Mouse (Mus musculus) olfactory bulb, adult 2 months (tissue): ENCODE data around the gene Gm26657. TPM values are rescaled to one million over a fixed set of nuclear protein-coding genes. Genes with fewer than 3 reads are reported as not detected.

ENCODE experiments used
- H3K27ac ChIP-seq: fragments of 200-500 bp; 2 replicates; pipeline ENCODE4 v1.5.1; 2012; ENCODE audit warnings: low read depth, low read length; ENCODE audit not compliant: insufficient read depth
- H3K4me1 ChIP-seq: fragments of 200-500 bp; 2 replicates; pipeline ENCODE4 v1.6.1; 2012; ENCODE audit warnings: low read length; ENCODE audit not compliant: control insufficient read depth, insufficient read depth
- H3K4me3 ChIP-seq: fragments of 200-500 bp; 2 replicates; pipeline ENCODE4 v1.5.1; 2012; ENCODE audit warnings: mild to moderate bottlenecking, low read depth, low read length, moderate library complexity; ENCODE audit not compliant: insufficient read depth
- CTCF ChIP-seq: fragments of 200-500 bp; IDR thresholded peaks from 2 replicates; pipeline ENCODE4 v1.5.1; 2012; ENCODE audit warnings: low read depth, mild to moderate bottlenecking, low read length, moderate library complexity; ENCODE audit not compliant: insufficient read depth
- POLR2A ChIP-seq: fragments of 200-500 bp; IDR thresholded peaks from 2 replicates; pipeline ENCODE4 v1.6.1; 2012; ENCODE audit warnings: mild to moderate bottlenecking, low read depth, low read length, moderate library complexity; ENCODE audit not compliant: insufficient read depth
- WGBS: fragments of 180-500 bp; shearing (Covaris S2); methylation state at CpG from one replicate; pipeline ENCODE4 v1.1.7; 2018; 5-methylcytosine and 5-hydroxymethylcytosine counted together
- polyA plus RNA-seq: library from polyadenylated mRNA; stranded (reverse); fragments of >200 nt; gene quantifications from 2 replicates; pipeline ENCODE4 v1.2.4, GENCODE M21; 2012; ENCODE audit warnings: low replicate concordance; ENCODE audit not compliant: missing spikeins, insufficient read depth, insufficient read length

Gene Gm26657
- polyA plus RNA-seq, result not detected in 2 replicates

- Histone ChIP-seq H3K4me1 (peaks cover 3% of the 10 kb centered on the region; the same call in 1 of the 2 replicates), H3K4me3 (no peak within 1 kb of the TSS), H3K27ac (no peak within 1 kb of the TSS)
- WGBS, result 87% methylated on average over 18 of the region's 18 CpGs
- no peak for TF ChIP-seq POLR2A
- no peak for TF ChIP-seq CTCF
Observed at GRCm38 (mm10) chr4:56740020-56740485, at the start of gene Gm26657. TSS of gene Gm26657 (plus strand) at chr4:56740070.

- H3K4me3 ChIP-seq, result no peak overlapping the region
- no peaks in the 10 kb centered on the region for H3K4me1 ChIP-seq
- 90% methylated on average over 7 of the region's 7 CpGs for WGBS
- TF ChIP-seq POLR2A (no peak), CTCF (no peak)
- H3K27ac ChIP-seq, result no peak overlapping the region
Observed at GRCm38 (mm10) chr4:56696401-56696800, 43.5 kb upstream of the Gm26657 start.

- Histone ChIP-seq H3K27ac (no peak overlapping the region), H3K4me1 (no peaks in the 10 kb centered on the region; the same call in 1 of the 2 replicates), H3K4me3 (no peak overlapping the region)
- 77% methylated on average over 5 of the region's 5 CpGs for whole genome bisulfite sequencing
- TF ChIP-seq POLR2A, result no peak
- TF ChIP-seq CTCF, result no peak
Observed at GRCm38 (mm10) chr4:56698671-56699070, 41.2 kb upstream of the Gm26657 start.

- TF ChIP-seq POLR2A (no peak), CTCF (no peak)
- Histone ChIP-seq H3K4me1 (no peaks in the 10 kb centered on the region; the same call in 1 of the 2 replicates), H3K27ac (no peak overlapping the region), H3K4me3 (no peak overlapping the region)
- WGBS, result 29% methylated on average over 10 of the region's 10 CpGs
Observed at GRCm38 (mm10) chr4:56702234-56702633, 37.6 kb upstream of the Gm26657 start.

- Histone ChIP-seq H3K4me3 (no peak overlapping the region), H3K4me1 (peaks cover 3% of the 10 kb centered on the region; the same call in 1 of the 2 replicates), H3K27ac (no peak overlapping the region)
- WGBS, result 48% methylated on average over 3 of the region's 3 CpGs
- TF ChIP-seq POLR2A, result no peak
- no peak for TF ChIP-seq CTCF
Observed at GRCm38 (mm10) chr4:56713155-56713554, 26.7 kb upstream of the Gm26657 start.

- H3K27ac ChIP-seq, result no peak overlapping the region
- H3K4me3 ChIP-seq, result no peak overlapping the region
- H3K4me1 ChIP-seq, result no peaks in the 10 kb centered on the region
- TF ChIP-seq POLR2A, result no peak
- TF ChIP-seq CTCF, result no peak
- 44% methylated on average over 5 of the region's 5 CpGs for WGBS
Observed at GRCm38 (mm10) chr4:56716801-56717200, 23.1 kb upstream of the Gm26657 start.

GRCm38 (mm10) chr4:56717932-56718331 is 21.9 kb upstream of the Gm26657 start:
- 81% methylated on average over 3 of the region's 3 CpGs for WGBS

GRCm38 (mm10) chr4:56718573-56719442 is 21.1 kb upstream of the Gm26657 start:
- 59% methylated on average over 12 of the region's 12 CpGs for WGBS

More at GRCm38 (mm10) chr4:56717932-56718331, 21.9 kb upstream of the Gm26657 start:
- Histone ChIP-seq H3K27ac (no peak overlapping the region), H3K4me1 (no peaks in the 10 kb centered on the region; the same call in 1 of the 2 replicates), H3K4me3 (no peak overlapping the region)
- TF ChIP-seq CTCF (no peak), POLR2A (no peak)

GRCm38 (mm10) chr4:56719456-56719855 is 20.4 kb upstream of the Gm26657 start:
- no peak for TF ChIP-seq POLR2A
- TF ChIP-seq CTCF, result no peak
- no peak overlapping the region for H3K27ac ChIP-seq
- no peaks in the 10 kb centered on the region; the same call in 1 of the 2 replicates for H3K4me1 ChIP-seq
- WGBS, result 83% methylated on average over 9 of the region's 9 CpGs
- H3K4me3 ChIP-seq, result no peak overlapping the region

More at GRCm38 (mm10) chr4:56718573-56719442, 21.1 kb upstream of the Gm26657 start:
- TF ChIP-seq POLR2A (no peak), CTCF (no peak)
- no peak overlapping the region for H3K27ac ChIP-seq
- H3K4me1 ChIP-seq, result no peaks in the 10 kb centered on the region; the same call in 1 of the 2 replicates
- no peak overlapping the region for H3K4me3 ChIP-seq
